ENCODE assay signal across 24 mouse cellular contexts in the genomic region with DNA sequence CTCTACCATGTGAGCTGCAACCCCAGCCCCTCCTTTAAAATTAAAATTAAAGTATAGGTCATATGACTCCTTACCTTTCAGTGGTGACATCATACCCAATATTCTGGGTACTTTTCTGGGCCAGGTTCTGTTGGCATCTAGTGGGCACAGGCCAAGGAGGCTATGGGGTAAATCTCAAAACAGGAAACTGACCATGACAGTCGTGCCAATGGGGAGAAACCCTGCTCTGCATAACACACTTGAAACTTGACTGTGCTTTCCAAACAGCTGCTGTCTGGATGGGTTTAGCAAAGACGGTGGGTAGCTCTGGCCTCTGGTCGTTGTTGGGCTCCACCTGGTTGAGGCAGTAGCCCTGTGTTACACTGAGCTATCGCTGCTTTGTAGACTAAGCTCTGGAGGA. TPM values are rescaled to one million over a fixed set of nuclear protein-coding genes. Genes with fewer than 3 reads are reported as not detected.
A peak's percentile ranks its signal among the peaks of the same experiment; 100 is the strongest.
DNase-seq lines count a peak whose midpoint lies in the region; ATAC-seq and TF ChIP-seq lines count a peak whose summit lies in the region.
"Had no signal": no experiment of that assay in that cellular context is flagged by ENCODE, and none has a peak within 500 bp of the region (broad histone marks: within the 10 kb centered on the region; RNA-seq: fewer than 3 reads in every experiment).

No protein-coding gene starts in this region.

- DNase-seq in gastrocnemius, adult 2 months = no peak
- no peak for DNase-seq in gastrocnemius, postnatal 14 days
- peak; percentile 37 for DNase-seq in CH12.LX (ENCODE audit: extremely low read depth)
- DNase-seq in spleen, adult 12 weeks (ENCODE audit: low spot score) = no peak
- DNase-seq in thymus, postnatal 25 days = no peak
- DNase-seq: adrenal gland, adult 2 months; adrenal gland, adult 8-10 months; adrenal gland, postnatal 10 days; adrenal gland, postnatal 14 days; adrenal gland, postnatal 25 days; adrenal gland, postnatal 36 days; B cell, adult 2 months; cerebellum, adult 11 months; cerebellum, adult 11-12 months; cerebellum, adult 18-20 months; cerebellum, adult 2 months; cerebellum, adult 8-10 months had no signal

- no peak for TF ChIP-seq CTCF in gastrocnemius, adult 2 months (IDR thresholded peaks at IDR 0.05)
- TF ChIP-seq CTCF in CH12.LX (conservative IDR thresholded peaks at IDR 0.05 in 1 of 2, IDR thresholded peaks at IDR 0.05 in 1 of 2; ENCODE audit: low read depth in 2 of 2, low read length in 2 of 2) (no peak), ES-Bruce4 (IDR thresholded peaks at IDR 0.05; ENCODE audit: low read depth, low read length) (no peak)

- H3K9ac ChIP-seq in CH12.LX (ENCODE audit: insufficient read depth, low read depth) = no peak overlapping the region
- no peak overlapping the region for H3K9ac ChIP-seq in ES-Bruce4 (ENCODE audit: low read depth, poor library complexity, severe bottlenecking)
- no peak overlapping the region for H3K9ac ChIP-seq in kidney, embryonic 15.5 days

- no peak for ATAC-seq in kidney, embryonic 15.5 days (replicated peaks; ENCODE audit: low FRiP score)
- ATAC-seq: activated CD4-positive, CD25-positive, alpha-beta regulatory T cell, adult 4 months; CD4-positive, CD25-positive, alpha-beta regulatory T cell, adult 4 months; Patski had no signal

- no peaks in the 10 kb centered on the region for H3K27me3 ChIP-seq in CH12.LX (replicated peaks)
- H3K27me3 ChIP-seq in ES-Bruce4 (ENCODE audit: control insufficient read depth, insufficient read depth, low read length, poor library complexity, severe bottlenecking) = no peaks in the 10 kb centered on the region
- H3K27me3 ChIP-seq in kidney, embryonic 15.5 days = no peaks in the 10 kb centered on the region
- H3K27me3 ChIP-seq: Patski had no signal

- peak overlapping the region; percentile 0; the same call in 1 of the 2 replicates for H3K4me2 ChIP-seq in CH12.LX (ENCODE audit: insufficient read depth, low read depth, poor library complexity, severe bottlenecking)
- H3K4me2 ChIP-seq in kidney, embryonic 15.5 days = no peak overlapping the region

- no peak; the same call in 1 of the 2 replicates for TF ChIP-seq EP300 in CH12.LX (IDR thresholded peaks at IDR 0.05; ENCODE audit: low read length)
- TF ChIP-seq EP300 in ES-Bruce4 (IDR thresholded peaks at IDR 0.05; ENCODE audit: insufficient read depth, low read depth, low read length) = no peak

- intact Hi-C loops in gastrocnemius, adult 2 months (cut with DNase I) = no loop called here
- intact Hi-C loops in gastrocnemius, postnatal 14 days (cut with DNase I; ENCODE audit: low total_unique reads) = no loop called here

- no peak for TF ChIP-seq RAD21 in CH12.LX (IDR thresholded peaks at IDR 0.05; ENCODE audit: low read depth, low read length)

- H3K4me3 ChIP-seq in gastrocnemius, adult 2 months = no peak overlapping the region
- H3K4me3 ChIP-seq in CH12.LX (replicated peaks in 1 of 3; ENCODE audit: low read depth in 2 of 3, low read length in 2 of 3, poor library complexity in 1 of 3) (no peak overlapping the region), ES-Bruce4 (ENCODE audit: low read depth, low read length) (no peak overlapping the region)
- no peak overlapping the region for H3K4me3 ChIP-seq in brown adipose tissue, adult 24 weeks (ENCODE audit: insufficient read depth, low read depth, low read length)
- no peak overlapping the region for H3K4me3 ChIP-seq in kidney, embryonic 15.5 days (replicated peaks)

- dilution Hi-C loops in CH12.LX (cut with MboI; ENCODE audit: extremely low pct_ligation_motif_present, extremely low pct_unique_long_range_greater_than_20kb, low sequenced_read_pairs) = no loop called here

- H3K9me3 ChIP-seq in CH12.LX (replicated peaks; ENCODE audit: low read length) (no peaks in the 10 kb centered on the region), ES-Bruce4 (replicated peaks; ENCODE audit: control insufficient read depth, insufficient read depth, low read length, poor library complexity, severe bottlenecking) (no peaks in the 10 kb centered on the region)
- no peaks in the 10 kb centered on the region for H3K9me3 ChIP-seq in kidney, embryonic 15.5 days (replicated peaks)
- H3K9me3 ChIP-seq: G1E had no signal

- TF ChIP-seq POLR2A in CH12.LX (IDR thresholded peaks at IDR 0.05; ENCODE audit: low read depth, low read length) (peak; percentile 14; the same call in 1 of the 2 replicates), ES-Bruce4 (IDR thresholded peaks at IDR 0.05; ENCODE audit: insufficient read depth, low read length) (no peak)

- peak overlapping the region; percentile 35 for H3K27ac ChIP-seq in gastrocnemius, adult 2 months
- H3K27ac ChIP-seq in CH12.LX (ENCODE audit: insufficient read depth, low read depth) (peak overlapping the region; percentile 57), ES-Bruce4 (ENCODE audit: insufficient read depth, low read length) (0 out of 2 replicates have a peak overlapping the region, but pooled peaks have one; percentile 2)
- H3K27ac ChIP-seq in brown adipose tissue, adult 24 weeks (replicated peaks; ENCODE audit: low read depth, low read length) = peak overlapping the region; percentile 30; the same call in 1 of the 2 replicates
- no peak overlapping the region for H3K27ac ChIP-seq in kidney, embryonic 15.5 days

- no peaks in the 10 kb centered on the region for H3K79me2 ChIP-seq in CH12.LX (replicated peaks; ENCODE audit: control insufficient read depth, extremely low read depth, insufficient read depth, poor library complexity, severe bottlenecking)

- 86% methylated on average over 4 of the region's 4 CpGs for WGBS in kidney, embryonic 15.5 days

- H3K36me3 ChIP-seq in CH12.LX (replicated peaks in 1 of 2; ENCODE audit: control insufficient read depth in 1 of 2, insufficient read depth in 1 of 2, low read length in 1 of 2) (peaks cover 5 to 26% of the 10 kb centered on the region in 2 experiments), ES-Bruce4 (ENCODE audit: control insufficient read depth, insufficient read depth, low read length, poor library complexity, severe bottlenecking) (no peaks in the 10 kb centered on the region)
- no peaks in the 10 kb centered on the region; the same call in 1 of the 2 replicates for H3K36me3 ChIP-seq in kidney, embryonic 15.5 days

- in situ Hi-C loops in CH12.LX (cut with MboI; ENCODE audit: low pct_ligation_motif_present, low pct_unique_long_range_greater_than_20kb, low sequenced_read_pairs) = no loop called here

- H3K4me1 ChIP-seq in CH12.LX (ENCODE audit: control insufficient read depth in 1 of 2, insufficient read depth in 2 of 2) (peaks cover 9 to 22% of the 10 kb centered on the region in 2 experiments), ES-Bruce4 (ENCODE audit: control insufficient read depth, insufficient read depth, low read length) (peaks cover 2% of the 10 kb centered on the region)
- H3K4me1 ChIP-seq in brown adipose tissue, adult 24 weeks (ENCODE audit: control insufficient read depth, insufficient read depth, insufficient read length, low read length) = peaks cover 8% of the 10 kb centered on the region
- H3K4me1 ChIP-seq in kidney, embryonic 15.5 days = peaks cover 8% of the 10 kb centered on the region

TF ChIP-seq in CH12.LX, 34 proteins besides CTCF, POLR2A, EP300 and RAD21 (continues in another document):
- TF ChIP-seq ETS1 (conservative IDR thresholded peaks at IDR 0.05; ENCODE audit: low read depth, low read length) (no peak; the same call in 1 of the 2 replicates), ZKSCAN1 (IDR thresholded peaks at IDR 0.05; ENCODE audit: borderline replicate concordance, low read depth, low read length) (no peak), BHLHE40 (IDR thresholded peaks at IDR 0.05; ENCODE audit: low read depth, low read length) (peak; percentile 68), POLR2AphosphoS2 (IDR thresholded peaks at IDR 0.05; ENCODE audit: low read depth, low read length) (no peak), E2F4 (IDR thresholded peaks at IDR 0.05; ENCODE audit: insufficient replicate concordance, low read depth, low read length) (no peak), MAX (IDR thresholded peaks at IDR 0.05; ENCODE audit: low read length) (no peak), TCF12 (IDR thresholded peaks at IDR 0.05; ENCODE audit: low read depth, low read length) (peak; percentile 49; the same call in 1 of the 2 replicates), ELF1 (IDR thresholded peaks at IDR 0.05; ENCODE audit: low read depth, low read length) (no peak; the same call in 1 of the 2 replicates), SMC3 (IDR thresholded peaks at IDR 0.05; ENCODE audit: low read depth, low read length) (no peak), MXI1 (IDR thresholded peaks at IDR 0.05; ENCODE audit: low read depth, low read length) (peak; percentile 43; the same call in 1 of the 2 replicates), IRF4 (IDR thresholded peaks at IDR 0.05; ENCODE audit: low read depth, low read length) (no peak; the same call in none of the 2 replicates), MEF2A (IDR thresholded peaks at IDR 0.05; ENCODE audit: borderline replicate concordance, low read depth, low read length) (no peak), NELFE (IDR thresholded peaks at IDR 0.05; ENCODE audit: low read depth, low read length) (no peak), JUN (IDR thresholded peaks at IDR 0.05; ENCODE audit: insufficient read depth, low read depth, low read length) (0 out of 2 replicates have a peak, but pooled peaks have one; percentile 15), NRF1 (IDR thresholded peaks at IDR 0.05; ENCODE audit: low read depth, low read length) (no peak), JUND (conservative IDR thresholded peaks at IDR 0.05; ENCODE audit: low read depth, low read length) (no peak), USF1 (IDR thresholded peaks at IDR 0.05; ENCODE audit: low read depth, low read length) (no peak), KAT2A (IDR thresholded peaks at IDR 0.05; ENCODE audit: insufficient replicate concordance, low read length) (no peak), ZC3H11A (IDR thresholded peaks at IDR 0.05; ENCODE audit: low read depth, low read length) (no peak), MAFK (IDR thresholded peaks at IDR 0.05; ENCODE audit: insufficient replicate concordance, low read length) (no peak), TBP (conservative IDR thresholded peaks at IDR 0.05; ENCODE audit: low read depth, low read length) (0 out of 2 replicates have a peak, but pooled peaks have one; percentile 50), PAX5 (IDR thresholded peaks at IDR 0.05; ENCODE audit: low read length) (no peak)

RNA-seq across cellular contexts. Expression of a gene that starts 57.4 kb away (rescaled TPM):
- total RNA-seq in gastrocnemius, adult 2 months (2021) = 1 to 10 TPM; 1.0 to 5.6 TPM
- 10 to 100 TPM in 1 of 2 experiments, 1 to 10 TPM in 1; 6.9 to 10.4 TPM for total RNA-seq in gastrocnemius, postnatal 14 days (2021)
- total RNA-seq in CH12.LX (2012; rRNA removed) = 0.04 and 0.25 TPM in 2 replicates
- total RNA-seq in CH12.LX (2014; rRNA removed) = 0.07 TPM in 1 of 2 replicates, not detected in the other
- polyA plus RNA-seq in CH12.LX (2012; ENCODE audit: insufficient read length, low read depth) = not detected in 2 replicates
- 34.2 and 40.7 TPM in 2 replicates for polyA plus RNA-seq in ES-Bruce4 (2011; ENCODE audit: insufficient read depth, insufficient read length, low read depth, missing spikeins)
- polyA plus RNA-seq in brown adipose tissue, adult 24 weeks (2012; ENCODE audit: insufficient read depth, insufficient read length, missing spikeins) = not detected in 2 replicates
- polyA plus RNA-seq in kidney, embryonic 15.5 days (2015; fragmentation: Nextera tagmentation; extraction: Ambion mirVana) = 10.9 and 11.1 TPM in 2 replicates
- polyA plus RNA-seq: activated CD4-positive, CD25-positive, alpha-beta regulatory T cell, adult 4 months; CD4-positive, CD25-positive, alpha-beta regulatory T cell, adult 4 months; G1E had no signal
